Mouse (Mus musculus) bone marrow, adult 2 months (tissue): ENCODE data around the gene Lypd6.

Experiments
- CTCF ChIP-seq: fragments of 200-500 bp; IDR thresholded peaks from 2 replicates; pipeline ENCODE4 v1.5.1; 2011; ENCODE audit warnings: low read length, control low read depth; ENCODE audit not compliant: control insufficient read depth, insufficient read depth
- POLR2A ChIP-seq: fragments of 200-500 bp; IDR thresholded peaks from 2 replicates; pipeline ENCODE4 v1.6.1; 2011; ENCODE audit warnings: low read depth, mild to moderate bottlenecking, control low read depth, low read length, borderline replicate concordance; ENCODE audit not compliant: control insufficient read depth

GRCm38 (mm10) chr2:50150816-50151215, 84.6 kb downstream of the Lypd6 start:
- no peak for TF ChIP-seq CTCF
- no peak for TF ChIP-seq POLR2A
